Mouse (Mus musculus) megakaryocyte progenitor cell, adult 5-6 weeks (primary cell): ENCODE data around the gene Gm21954. TPM values are rescaled to one million over a fixed set of nuclear protein-coding genes. Genes with fewer than 3 reads are reported as not detected.

Experiments
- ATAC-seq: replicated peaks from 2 replicates; pipeline ENCODE4 v1.8.0; 2016; ENCODE audit warnings: mild to moderate bottlenecking, moderate TSS enrichment, inconsistent platforms; ENCODE audit not compliant: poor library complexity
- total RNA-seq, 2 experiments: library from RNA; stranded (forward) in 1 of 2; stranded (reverse) in 1 of 2; fragments of 157-497, 149-512 nt in 1 of 2; fragments of 200-1000 nt in 1 of 2; gene quantifications; 2 replicates each; pipeline versions ENCODE4 v1.2.3 to v1.2.4; 2015 to 2017

The Gm21954 gene
- total RNA-seq, 2 experiments from 2014 or later = not detected

GRCm38 (mm10) chr3:55420436-55421083 lies 51.5 kb downstream of the Gm21954 start:
- ATAC-seq = no peak

DNA sequence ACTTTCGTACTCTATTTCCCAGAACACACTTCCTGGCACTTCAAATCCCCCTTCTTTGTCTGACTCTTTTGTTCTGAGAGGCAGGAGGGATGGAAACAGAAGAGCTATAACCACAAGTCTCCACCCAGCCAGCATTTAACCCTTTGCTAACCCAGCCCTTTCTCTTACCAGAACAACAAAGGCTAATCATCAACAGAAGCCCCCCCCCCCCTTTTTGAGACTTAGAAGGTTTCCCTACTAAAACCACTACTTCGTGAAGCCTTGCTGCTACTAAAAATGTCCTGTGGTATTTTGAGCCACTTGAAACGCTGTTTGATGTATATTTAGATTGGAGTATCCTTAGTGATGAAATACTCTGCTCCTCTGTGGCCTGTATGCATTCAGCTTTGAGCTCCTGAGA lies 52.7 kb downstream of the Gm21954 start:
- ATAC-seq = no peak

DNA sequence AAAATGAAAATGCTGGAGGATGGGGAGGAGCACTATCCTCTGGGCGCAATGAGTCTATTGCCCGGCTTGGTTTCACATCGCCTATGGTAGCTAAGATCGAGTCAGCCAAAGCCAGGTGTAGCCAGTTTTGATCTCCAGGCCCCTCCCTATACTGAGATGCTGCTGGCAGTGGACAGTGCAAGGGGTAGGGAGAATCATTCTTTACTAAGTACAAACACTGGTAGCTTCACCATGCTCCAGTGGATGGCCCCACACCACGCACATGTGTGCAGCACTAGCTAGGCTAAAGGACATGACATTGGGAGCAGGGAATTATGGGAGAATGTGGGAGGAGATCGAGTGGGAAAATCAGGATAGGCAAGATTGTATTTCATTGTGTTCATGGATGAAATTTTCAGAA lies 53.2 kb downstream of the Gm21954 start:
- no peak for ATAC-seq

DNA sequence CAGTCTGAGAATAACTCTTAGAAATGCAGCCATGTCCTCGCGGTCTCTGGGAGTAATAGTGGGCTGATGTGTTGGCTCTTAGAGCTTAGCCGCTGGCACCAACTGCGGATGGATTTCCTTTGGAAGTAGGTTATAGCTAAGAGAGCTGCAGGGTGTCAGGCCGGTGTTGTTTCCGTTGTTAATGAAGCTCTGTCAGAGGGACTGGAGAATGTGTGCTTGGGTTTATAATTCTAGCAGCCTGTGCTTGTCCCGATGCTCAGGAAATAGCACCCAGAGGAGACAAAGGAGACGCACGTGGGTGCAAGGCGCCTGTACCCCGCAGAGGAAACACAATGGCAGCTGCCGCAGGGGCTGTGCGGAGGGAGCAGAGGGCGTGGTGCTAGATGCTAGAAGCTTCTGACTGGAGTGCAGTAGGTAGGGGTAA lies 56.5 kb downstream of the Gm21954 start:
- no peak for ATAC-seq

Other genes with a start within 250 kb of the Gm21954 start
- not detected in 2 replicates for gene Dclk1, start 229.8 kb downstream of the Gm21954 start, total RNA-seq (2015)
- not detected in 2 replicates for gene Dclk1, start 229.8 kb downstream of the Gm21954 start, total RNA-seq (2017)